Mouse (Mus musculus): ENCODE measurements around the gene Trim50. TPM values are rescaled to one million over a fixed set of nuclear protein-coding genes. Genes with fewer than 3 reads are reported as not detected.
A peak's percentile ranks its signal among the peaks of the same experiment; 100 is the strongest.
"Not testable (repeated sequence)": the region's sequence is repeated elsewhere in the genome, so short reads cannot be mapped to it uniquely, and the experiment has no call there.

The Trim50 gene
- total RNA-seq, 1 experiment from 2014 or later: not detected

DNA sequence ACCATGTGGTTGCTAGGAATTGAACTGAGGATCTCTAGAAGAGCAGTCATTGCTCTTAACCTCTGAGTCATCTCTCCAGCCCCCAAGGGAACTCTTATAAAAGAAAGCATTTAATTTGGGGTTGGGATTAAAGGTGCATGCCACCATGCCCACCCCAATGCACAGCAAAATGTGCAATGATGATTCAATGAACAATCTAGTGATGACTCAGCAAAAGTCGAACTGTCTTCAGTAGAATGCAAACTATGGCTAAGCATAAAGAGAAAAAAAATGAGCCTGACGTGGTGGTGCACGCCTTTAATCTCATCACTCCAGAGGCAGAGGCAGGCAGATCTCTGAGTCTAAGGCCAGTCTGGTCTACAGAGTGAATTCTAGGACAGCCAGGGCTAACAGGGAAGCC is 9.5 kb downstream of the Trim50 start:
- no peak for ATAC-seq (replicated peaks in 1 of 2; ENCODE audit: insufficient read depth in 1 of 2, low FRiP score in 2 of 2, low TSS enrichment in 1 of 2, low read depth in 1 of 2, poor library complexity in 2 of 2, severe bottlenecking in 2 of 2)

DNA sequence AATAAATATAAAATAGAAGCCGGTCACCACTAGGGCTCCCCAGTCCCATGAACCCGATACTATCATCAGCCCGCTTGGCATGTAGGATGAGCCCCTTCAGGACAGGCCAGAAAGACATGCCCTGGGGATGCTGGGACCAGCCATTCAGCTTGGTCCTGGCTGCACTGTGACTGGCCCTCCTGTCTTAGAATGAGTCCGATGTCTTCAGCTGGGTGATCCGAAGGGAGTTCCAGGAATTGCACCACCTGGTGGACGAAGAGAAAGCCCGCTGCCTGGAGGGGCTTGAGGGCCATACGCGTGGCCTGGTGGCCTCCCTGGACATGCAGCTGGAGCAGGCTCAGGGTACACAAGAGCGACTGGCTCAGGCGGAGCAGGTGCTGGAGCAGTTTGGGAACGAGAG is 10.4 kb downstream of the Trim50 start:
- peak; percentile 65 to 76; a peak in 3 of 4 replicates for ATAC-seq (replicated peaks in 1 of 2; ENCODE audit: insufficient read depth in 1 of 2, low FRiP score in 2 of 2, low TSS enrichment in 1 of 2, low read depth in 1 of 2, poor library complexity in 2 of 2, severe bottlenecking in 2 of 2)

GRCm38 (mm10) chr5:135367841-135368240 is 14.7 kb downstream of the Trim50 start:
- ATAC-seq (replicated peaks in 1 of 2; ENCODE audit: insufficient read depth in 1 of 2, low FRiP score in 2 of 2, low TSS enrichment in 1 of 2, low read depth in 1 of 2, poor library complexity in 2 of 2, severe bottlenecking in 2 of 2): no peak

GRCm38 (mm10) chr5:135368312-135368711 is 15.2 kb downstream of the Trim50 start:
- ATAC-seq (replicated peaks in 1 of 2; ENCODE audit: insufficient read depth in 1 of 2, low FRiP score in 2 of 2, low TSS enrichment in 1 of 2, low read depth in 1 of 2, poor library complexity in 2 of 2, severe bottlenecking in 2 of 2): no peak

DNA sequence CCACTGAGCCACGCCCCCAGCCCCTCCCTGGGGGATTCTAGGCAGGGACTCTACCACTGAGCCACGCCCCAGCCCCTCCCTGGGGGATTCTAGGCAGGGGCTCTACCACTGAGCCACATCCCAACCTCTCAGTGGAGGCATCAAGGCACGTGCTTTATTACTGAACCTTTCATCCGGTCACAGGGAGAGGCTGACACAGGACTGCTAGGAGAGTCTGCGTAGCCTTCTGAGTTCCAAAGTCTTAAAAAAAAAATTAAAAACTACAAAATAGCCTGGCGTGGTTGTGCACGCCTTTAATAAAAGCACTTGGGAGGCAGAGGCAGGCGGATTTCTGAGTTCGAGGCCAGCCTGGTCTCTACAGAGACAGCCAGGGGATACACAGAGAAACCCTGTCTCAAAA is 16.1 kb downstream of the Trim50 start:
- ATAC-seq (replicated peaks in 1 of 2; ENCODE audit: insufficient read depth in 1 of 2, low FRiP score in 2 of 2, low TSS enrichment in 1 of 2, low read depth in 1 of 2, poor library complexity in 2 of 2, severe bottlenecking in 2 of 2): not testable (repeated sequence)

DNA sequence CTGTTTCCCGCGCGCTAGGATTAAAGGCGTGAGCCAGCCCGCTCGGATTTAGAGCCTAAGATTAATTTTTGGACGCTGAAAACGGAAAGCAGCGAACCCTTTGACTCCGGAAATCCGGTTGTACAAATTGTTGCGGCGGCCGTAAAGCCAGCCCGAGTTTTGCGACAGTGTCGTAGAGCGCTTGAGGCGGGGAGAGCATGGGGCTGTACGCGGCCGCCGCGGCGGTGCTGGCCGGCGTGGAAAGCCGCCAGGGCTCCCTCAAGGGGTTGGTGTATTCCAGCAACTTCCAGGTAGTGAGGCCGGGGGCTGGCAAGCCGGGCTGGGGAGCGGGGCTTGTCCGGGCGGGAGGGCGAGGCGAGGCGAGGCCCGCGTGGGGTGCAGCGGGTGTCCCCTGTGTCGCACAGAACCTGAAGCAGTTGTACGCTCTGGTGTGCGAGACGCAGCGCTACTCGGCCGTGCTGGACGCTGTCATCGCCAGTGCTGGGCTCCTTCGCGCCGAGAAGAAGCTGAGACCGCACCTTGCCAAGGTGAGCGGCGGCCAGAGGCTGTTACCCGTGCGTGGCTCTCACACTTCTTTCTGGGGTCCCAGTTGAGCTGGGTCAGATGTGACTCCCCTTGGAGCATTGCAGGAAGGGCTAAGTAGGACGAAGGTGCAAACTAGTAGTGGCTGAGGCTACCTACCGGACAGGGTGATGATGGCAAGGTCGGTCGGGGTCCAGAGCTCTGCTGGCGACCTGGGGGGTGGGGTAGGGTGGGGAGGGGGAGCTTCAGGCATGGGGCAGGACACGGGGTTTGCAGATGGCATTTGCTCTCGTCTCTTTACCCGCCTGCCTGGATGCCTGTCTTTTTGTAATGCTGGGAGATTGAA is 16.9 kb downstream of the Trim50 start, which contains the start of gene Nsun5:
TSS of gene Nsun5 (plus strand) at position 167 of the 868 bp plus-strand sequence.
- ATAC-seq (replicated peaks in 1 of 2; ENCODE audit: insufficient read depth in 1 of 2, low FRiP score in 2 of 2, low TSS enrichment in 1 of 2, low read depth in 1 of 2, poor library complexity in 2 of 2, severe bottlenecking in 2 of 2): peak; percentile 71 to 85

DNA sequence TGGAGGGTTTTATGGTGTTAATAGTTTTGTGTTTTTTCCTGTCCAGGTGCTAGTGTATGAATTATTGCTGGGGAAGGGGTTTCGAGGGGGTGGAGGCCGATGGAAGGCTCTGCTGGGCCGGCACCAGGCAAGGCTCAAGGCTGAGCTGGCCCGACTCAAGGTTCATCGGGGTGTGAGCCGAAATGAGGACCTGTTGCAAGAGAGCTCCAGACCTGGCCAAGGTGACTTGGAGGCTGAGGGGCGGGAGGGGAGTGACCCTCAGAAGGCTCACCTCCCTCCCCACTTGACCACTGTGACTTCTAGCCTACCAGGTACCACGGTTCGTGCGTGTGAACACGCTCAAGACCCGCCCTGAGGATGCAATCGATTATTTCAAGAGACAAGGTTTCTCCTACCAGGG is 18.1 kb downstream of the Trim50 start:
- ATAC-seq (replicated peaks in 1 of 2; ENCODE audit: insufficient read depth in 1 of 2, low FRiP score in 2 of 2, low TSS enrichment in 1 of 2, low read depth in 1 of 2, poor library complexity in 2 of 2, severe bottlenecking in 2 of 2): no peak

- ATAC-seq (replicated peaks in 1 of 2; ENCODE audit: insufficient read depth in 1 of 2, low FRiP score in 2 of 2, low TSS enrichment in 1 of 2, low read depth in 1 of 2, poor library complexity in 2 of 2, severe bottlenecking in 2 of 2): no peak
Measured at GRCm38 (mm10) chr5:135373601-135374000, 20.5 kb downstream of the Trim50 start.

- ATAC-seq (replicated peaks in 1 of 2; ENCODE audit: insufficient read depth in 1 of 2, low FRiP score in 2 of 2, low TSS enrichment in 1 of 2, low read depth in 1 of 2, poor library complexity in 2 of 2, severe bottlenecking in 2 of 2): no peak
Measured at GRCm38 (mm10) chr5:135375167-135375566, 22.1 kb downstream of the Trim50 start.

DNA sequence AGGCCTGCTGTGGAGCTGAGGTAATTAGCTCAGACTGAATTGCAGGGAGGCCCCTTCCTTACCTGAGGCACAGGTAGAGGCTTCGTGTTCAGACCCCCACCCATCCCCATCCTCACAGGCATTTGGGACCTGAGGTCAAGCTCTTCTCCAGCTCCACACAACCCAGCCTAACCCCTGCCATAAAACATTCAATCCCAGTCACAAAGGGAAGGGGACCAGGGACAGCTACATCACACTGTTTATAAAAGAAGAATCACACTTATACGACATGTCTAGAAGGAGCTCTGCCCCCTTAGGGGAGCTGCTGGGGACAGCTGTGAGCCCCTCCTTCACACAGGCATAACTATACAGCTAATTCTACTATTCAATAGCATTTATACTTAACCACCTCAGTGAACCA is 23.2 kb downstream of the Trim50 start:
- no peak for ATAC-seq (replicated peaks in 1 of 2; ENCODE audit: insufficient read depth in 1 of 2, low FRiP score in 2 of 2, low TSS enrichment in 1 of 2, low read depth in 1 of 2, poor library complexity in 2 of 2, severe bottlenecking in 2 of 2)

DNA sequence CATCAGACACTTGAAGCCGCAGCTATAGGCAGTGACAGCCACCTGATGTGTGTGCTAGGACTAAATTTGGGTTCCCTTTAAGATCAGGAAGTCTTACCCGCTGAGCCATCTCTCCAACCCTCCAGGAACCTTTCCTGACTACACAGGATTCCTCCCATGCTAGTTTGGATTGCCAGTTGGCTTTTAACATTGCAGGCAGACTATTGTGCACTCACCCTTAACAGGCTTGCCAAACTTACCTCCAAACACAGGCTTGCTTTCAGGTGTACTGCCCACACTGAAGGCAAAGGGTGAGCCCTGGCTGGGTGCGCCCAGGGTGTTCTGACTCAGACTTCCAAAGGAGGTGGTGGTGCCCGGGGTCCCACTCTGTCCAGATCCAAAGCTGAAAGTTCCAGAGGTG is 27.6 kb downstream of the Trim50 start:
- no peak for ATAC-seq (replicated peaks in 1 of 2; ENCODE audit: insufficient read depth in 1 of 2, low FRiP score in 2 of 2, low TSS enrichment in 1 of 2, low read depth in 1 of 2, poor library complexity in 2 of 2, severe bottlenecking in 2 of 2)

DNA sequence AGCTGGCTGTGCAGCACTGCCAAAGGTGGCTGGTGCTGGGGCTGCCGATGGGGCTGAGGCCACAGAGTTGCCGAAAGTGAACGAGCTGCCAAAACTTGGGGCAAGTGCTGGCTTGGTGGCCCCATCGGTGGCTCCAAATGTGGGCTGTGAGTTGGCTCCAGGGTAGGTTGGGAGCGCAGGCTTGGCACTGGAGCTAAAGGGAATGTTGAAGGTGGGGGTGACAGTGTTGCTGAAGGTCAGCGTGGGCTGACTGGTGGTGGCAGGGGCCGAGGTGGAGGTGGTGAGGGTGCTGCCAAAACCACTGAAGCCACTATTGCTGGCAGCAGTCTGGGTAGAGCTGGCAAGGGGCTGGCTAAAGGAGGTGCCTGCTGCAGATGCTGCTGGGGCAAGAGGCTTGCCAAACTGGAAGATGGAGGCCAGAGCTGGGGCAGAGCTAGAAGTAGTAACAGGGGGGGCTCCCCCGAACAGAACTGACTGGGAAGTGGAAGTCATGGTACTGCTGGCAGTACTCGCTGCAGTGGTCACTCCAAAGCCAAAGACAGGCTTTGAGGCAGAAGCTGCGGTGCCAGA is 28.3 kb downstream of the Trim50 start:
- no peak for ATAC-seq (replicated peaks in 1 of 2; ENCODE audit: insufficient read depth in 1 of 2, low FRiP score in 2 of 2, low TSS enrichment in 1 of 2, low read depth in 1 of 2, poor library complexity in 2 of 2, severe bottlenecking in 2 of 2)

DNA sequence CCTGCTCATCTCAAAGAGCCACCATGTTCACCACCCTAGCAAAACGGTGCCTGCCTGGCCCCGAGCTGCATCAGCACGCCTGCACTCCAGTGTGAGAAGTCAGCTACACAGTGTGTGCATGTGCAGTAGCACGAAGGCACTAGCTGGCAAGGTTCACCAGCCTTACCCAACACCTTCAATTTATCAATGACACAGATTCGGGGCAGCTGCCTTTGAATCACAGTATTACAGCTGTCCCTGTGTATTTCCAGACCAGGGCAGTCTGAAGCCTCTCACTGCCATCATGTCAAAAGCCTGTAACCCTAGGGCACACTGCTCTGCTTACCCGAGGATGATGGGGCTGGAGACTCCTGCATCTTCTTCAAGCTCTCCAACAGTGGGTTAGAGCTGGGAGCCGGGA is 29.7 kb downstream of the Trim50 start:
- ATAC-seq (replicated peaks in 1 of 2; ENCODE audit: insufficient read depth in 1 of 2, low FRiP score in 2 of 2, low TSS enrichment in 1 of 2, low read depth in 1 of 2, poor library complexity in 2 of 2, severe bottlenecking in 2 of 2): no peak

- no peak for ATAC-seq (replicated peaks in 1 of 2; ENCODE audit: insufficient read depth in 1 of 2, low FRiP score in 2 of 2, low TSS enrichment in 1 of 2, low read depth in 1 of 2, poor library complexity in 2 of 2, severe bottlenecking in 2 of 2)
Measured at GRCm38 (mm10) chr5:135383771-135384170, 30.7 kb downstream of the Trim50 start.

DNA sequence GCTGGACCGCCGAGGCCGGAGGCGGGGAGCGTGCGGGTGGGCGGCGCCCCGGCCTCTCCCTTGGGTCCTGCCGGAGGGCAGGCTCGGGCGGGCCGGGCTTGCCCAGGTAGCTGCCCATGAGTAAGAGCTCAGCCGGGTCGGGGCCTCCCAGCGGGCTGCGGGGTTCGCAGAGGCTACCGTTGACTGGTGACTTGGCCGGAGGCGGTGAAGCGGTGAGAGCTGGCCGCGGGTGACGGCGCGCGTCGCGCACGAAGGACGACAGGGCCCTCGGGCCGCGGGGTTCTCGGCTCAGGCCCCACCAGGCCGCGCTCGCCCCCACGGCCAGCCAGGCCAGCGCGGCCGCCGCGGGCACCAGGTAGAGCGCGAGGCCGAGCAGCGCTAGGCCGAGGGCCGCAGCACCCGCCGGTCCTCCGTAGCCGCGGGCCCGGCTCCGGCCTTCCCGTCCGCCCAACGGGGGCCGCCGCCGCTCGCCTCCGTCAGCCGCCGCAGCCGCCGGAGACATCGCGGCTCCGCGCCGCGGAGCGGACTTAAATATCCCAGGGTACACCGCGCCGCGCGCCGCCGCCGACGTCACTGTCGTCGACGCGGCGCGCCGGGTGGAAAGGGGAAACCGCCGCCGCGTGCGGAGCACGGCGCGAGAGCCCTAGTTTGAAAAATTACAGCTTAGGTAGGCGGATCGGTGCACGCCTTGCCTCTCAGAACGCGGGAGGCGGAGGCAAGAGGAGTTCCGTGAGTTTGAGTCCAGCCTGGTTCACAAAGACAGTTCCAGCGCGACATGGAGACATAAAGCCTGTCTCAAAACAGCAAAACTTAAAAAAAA is 41.1 kb downstream of the Trim50 start, which contains the start of gene Pom121:
TSS of gene Pom121 (minus strand) at position 543 of the 820 bp plus-strand sequence.
- peak; percentile 70 to 80 for ATAC-seq (replicated peaks in 1 of 2; ENCODE audit: insufficient read depth in 1 of 2, low FRiP score in 2 of 2, low TSS enrichment in 1 of 2, low read depth in 1 of 2, poor library complexity in 2 of 2, severe bottlenecking in 2 of 2)

- ATAC-seq (replicated peaks in 1 of 2; ENCODE audit: insufficient read depth in 1 of 2, low FRiP score in 2 of 2, low TSS enrichment in 1 of 2, low read depth in 1 of 2, poor library complexity in 2 of 2, severe bottlenecking in 2 of 2): peak; percentile 42 to 44; a peak in 2 of 4 replicates
Measured at GRCm38 (mm10) chr5:135395826-135396225, 42.7 kb downstream of the Trim50 start.

DNA sequence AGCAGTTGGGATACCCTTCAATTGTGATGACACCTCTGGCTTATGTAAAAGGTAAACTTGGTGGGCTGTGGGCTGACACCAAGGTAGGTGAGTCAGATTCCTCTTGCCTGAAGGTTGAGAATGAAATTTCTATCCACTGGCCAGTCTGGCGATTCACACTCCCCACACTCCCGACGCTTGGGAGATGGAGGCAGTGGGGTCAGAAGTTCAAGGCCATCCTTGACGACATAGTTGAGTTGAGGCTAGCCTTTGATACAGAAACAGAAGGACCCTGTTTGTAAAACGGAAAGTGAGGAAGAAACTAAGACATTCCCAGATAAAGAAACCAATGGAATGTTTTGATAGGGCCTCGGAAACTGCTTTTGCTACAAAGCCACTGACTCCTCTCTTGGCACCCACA is 46.3 kb downstream of the Trim50 start:
- no peak for ATAC-seq (replicated peaks in 1 of 2; ENCODE audit: insufficient read depth in 1 of 2, low FRiP score in 2 of 2, low TSS enrichment in 1 of 2, low read depth in 1 of 2, poor library complexity in 2 of 2, severe bottlenecking in 2 of 2)

DNA sequence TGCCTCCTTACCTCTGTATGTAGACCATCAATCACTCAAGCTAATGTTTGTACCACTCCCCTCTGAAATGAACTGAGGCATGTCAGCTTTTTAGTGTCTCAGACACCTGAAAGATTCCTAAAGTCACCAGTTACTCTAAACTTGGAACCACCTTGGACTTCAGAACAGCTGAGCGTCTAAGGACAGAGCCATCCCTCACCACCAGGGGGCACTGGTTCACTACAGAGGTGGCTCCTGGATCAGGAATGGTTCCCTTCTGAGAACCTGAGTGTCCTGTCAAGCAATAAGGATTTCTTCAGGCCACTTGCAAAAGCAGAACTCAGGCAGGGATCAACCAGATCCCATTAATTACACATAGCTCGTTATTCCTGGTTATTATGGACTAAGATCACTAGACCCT is 47.1 kb downstream of the Trim50 start:
- peak; percentile 68 to 79; a peak in 3 of 4 replicates for ATAC-seq (replicated peaks in 1 of 2; ENCODE audit: insufficient read depth in 1 of 2, low FRiP score in 2 of 2, low TSS enrichment in 1 of 2, low read depth in 1 of 2, poor library complexity in 2 of 2, severe bottlenecking in 2 of 2)
